Mouse (Mus musculus) spleen, postnatal 4 days (tissue): ENCODE measurements around the gene Fcmr.

Experiments used
- DNase-seq, 2 experiments: peaks; one replicate each; pipeline ENCODE4 v3.0.0; 2022; ENCODE audit warnings: low spot score in 2 of 2

Gene Fcmr

DNA sequence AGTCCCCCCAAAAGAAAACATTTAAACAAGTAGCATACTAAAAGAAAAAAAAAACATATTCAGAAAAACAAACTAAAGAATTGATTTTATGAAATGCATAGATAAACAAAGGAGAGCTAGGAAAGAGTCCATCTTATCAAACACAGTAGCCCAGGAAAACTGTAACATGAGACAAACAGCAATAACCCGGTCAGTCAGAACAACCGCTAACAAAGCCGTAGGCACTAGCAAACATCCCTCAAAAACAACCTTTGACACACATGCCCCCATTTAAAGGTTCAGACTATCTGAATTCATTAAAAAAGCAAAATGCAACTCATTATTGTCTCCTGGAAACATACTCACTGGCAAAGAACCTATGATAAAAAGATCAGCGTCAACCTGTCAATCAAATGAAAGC is 8.0 kb upstream of the Fcmr start:
- DNase-seq, result no peak

DNA sequence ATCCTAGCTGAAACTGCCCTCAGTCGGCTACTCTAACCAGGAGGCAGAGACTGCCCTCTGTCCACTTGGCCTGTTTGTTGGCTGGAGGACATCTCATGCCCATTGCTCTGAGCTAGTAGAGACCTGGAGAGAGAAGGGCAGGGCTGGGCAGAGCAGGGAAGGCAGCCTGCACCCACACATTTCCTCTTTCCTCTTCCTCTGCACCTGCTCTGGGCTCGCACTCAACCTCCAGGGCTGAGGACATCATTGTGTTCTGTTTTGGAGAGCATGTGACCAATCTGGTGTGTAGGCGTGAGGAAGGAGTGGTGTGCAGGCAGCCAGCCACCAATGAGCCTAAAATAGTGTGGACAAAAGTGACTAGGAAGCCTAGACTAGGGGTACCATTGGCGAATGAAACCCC is 1.2 kb upstream of the Fcmr start:
- peak in 1 of 2 experiments; percentile 51 for DNase-seq

DNA sequence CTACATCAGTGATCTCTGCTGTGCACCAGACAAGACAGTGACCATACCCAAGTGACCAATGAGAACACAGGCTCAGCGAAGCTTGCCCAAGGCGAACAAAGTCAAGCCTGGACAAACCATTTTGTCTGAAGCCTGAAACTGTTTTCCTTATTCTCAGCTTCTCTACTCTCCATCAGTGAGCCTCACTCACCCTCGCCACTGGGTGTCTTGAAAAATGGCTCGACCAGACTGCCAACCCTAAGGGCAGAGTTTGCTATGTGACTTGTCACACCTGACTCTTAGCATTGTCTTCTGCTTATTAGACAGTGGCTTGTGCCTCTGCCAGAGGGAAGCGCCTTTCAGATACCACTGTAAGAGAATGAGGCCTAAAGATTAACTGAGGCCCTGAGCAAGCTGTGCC is 728 bp upstream of the Fcmr start:
- DNase-seq, result no peak

DNA sequence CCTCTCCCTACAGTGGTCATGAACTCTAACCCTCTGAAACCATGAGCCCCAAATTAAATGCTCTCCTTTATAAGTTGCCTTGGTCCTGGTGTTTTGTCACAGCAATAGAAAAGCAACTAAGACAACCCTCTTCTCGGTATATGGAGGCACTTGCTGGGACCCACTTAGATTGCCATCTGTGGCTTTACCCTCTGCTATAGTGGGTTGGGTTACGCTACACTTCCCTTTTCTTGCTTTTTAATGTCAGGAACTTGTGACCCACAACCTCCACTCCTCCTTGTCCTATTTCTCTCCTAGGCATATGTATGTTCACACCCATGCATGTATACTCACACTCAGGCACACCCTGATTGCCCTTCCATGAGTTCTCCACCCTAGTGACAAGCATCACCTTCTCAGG is 7.4 kb downstream of the Fcmr start:
- DNase-seq, result no peak

DNA sequence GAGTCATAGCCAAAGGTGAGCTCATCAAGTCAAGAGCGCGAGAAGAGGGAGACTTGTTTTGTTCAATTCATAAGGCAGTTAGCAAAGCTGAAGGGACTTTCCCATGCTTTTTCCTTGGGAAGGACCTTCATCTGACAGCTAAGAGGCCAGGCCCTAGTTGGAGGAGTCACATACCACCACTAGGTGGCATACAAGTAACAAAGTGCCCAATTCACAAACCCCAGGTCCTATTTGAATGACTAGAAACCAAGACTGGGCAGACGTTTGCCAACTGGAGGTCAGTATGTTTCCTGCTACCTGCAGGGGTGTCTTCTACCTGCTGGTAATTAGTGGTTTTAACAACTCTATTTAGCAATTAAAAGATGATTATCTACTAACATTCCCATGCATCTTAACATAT is 9.7 kb downstream of the Fcmr start:
- no peak for DNase-seq

DNA sequence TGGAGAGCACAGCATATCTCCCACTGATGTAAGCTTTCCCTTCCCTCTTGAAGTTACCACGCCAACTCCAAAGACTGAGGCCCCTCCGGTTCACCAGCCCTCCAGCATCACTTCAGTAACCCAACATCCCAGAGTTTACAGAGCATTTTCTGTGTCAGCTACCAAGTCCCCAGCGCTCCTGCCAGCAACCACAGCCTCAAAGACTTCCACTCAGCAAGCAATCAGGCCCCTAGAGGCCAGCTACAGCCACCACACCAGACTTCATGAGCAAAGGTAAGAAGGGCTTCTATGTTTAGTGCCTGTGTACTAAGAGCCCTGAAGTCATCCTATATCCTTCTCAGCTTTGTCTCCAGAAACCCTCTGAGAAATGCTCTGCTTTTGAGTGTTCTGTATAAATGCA is 10.4 kb downstream of the Fcmr start:
- DNase-seq, result no peak

DNA sequence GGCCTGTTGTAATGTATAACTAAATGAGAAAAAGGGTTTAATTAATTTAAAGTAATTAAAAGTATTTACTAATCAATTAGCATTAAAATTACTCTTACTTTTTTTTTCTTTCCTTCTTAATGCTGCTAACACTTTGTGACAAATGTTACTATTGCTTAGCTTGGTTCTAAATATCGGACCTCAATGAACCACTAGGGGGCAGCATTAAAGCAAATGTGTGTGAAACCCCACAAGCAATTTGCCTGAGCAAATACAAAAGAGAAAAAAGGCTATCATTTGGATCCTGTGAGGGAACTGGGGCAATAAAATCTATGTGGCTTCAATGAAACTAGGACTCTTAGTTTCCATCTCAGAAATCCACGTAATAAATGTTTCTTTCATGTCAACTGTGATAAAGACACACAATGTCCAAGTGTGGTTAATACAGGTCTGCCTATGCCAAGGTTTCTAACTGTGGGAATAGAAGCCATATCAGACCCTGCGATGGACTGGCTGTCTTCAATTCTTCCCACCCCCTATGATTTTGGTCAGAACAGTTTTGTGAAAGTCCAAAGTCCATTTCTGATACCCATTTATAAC is 11.6 kb downstream of the Fcmr start:
- DNase-seq, result peak in 1 of 2 experiments; percentile 28

DNA sequence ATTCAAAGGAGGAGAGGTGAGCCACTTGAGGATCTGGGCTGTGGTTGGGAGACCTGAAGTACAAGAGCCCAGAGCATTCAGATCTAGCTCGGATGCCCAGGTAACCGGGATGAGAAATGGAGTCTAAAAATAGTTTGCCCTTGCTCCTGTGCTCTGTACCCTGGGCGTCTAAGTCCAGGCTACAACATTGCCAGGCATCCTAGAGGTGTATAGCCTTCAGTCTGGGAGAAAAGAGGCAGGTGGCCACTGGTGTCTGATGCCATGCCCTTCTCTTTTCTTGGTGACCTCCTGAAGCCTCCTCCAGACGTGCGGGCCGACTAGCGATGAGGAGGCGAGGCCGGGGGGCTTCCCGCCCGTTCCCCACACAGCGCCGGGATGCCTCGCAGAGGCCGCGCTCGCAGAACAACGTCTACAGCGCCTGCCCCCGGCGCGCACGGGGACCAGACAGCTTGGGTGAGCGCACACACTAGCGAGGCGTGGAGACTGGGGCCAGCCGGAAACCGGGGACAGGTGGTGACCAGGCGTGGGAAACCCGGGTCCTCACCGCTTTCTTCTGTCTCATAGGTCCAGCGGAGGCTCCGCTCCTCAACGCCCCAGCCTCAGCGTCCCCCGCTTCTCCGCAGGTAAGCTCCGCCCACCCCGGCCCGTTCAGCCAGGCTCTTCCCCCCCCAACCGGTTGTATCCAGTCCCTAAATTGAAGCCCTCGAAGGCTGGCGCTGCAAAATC is 12.6 kb downstream of the Fcmr start:
- peak in 1 of 2 experiments; percentile 68 for DNase-seq

DNA sequence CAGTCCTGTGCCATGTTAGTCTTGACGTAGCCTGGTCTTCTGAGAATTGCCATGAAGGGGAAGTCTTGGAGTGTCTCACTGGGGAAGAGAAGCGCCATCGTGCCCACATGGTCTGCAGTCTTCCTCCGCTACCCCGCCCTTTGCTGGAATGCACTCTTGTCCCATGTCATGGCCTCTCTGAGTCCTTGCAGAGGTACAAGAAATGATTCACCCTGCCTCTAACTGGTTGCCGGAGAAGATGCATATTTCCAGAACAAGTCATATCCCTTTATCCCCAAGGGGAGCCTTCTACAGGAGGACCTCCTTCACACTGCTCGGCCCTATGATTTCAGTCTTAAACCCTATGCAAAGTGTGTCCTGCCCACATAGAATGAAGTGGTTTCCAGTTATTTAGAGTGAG is 14.5 kb downstream of the Fcmr start:
- no peak for DNase-seq

DNA sequence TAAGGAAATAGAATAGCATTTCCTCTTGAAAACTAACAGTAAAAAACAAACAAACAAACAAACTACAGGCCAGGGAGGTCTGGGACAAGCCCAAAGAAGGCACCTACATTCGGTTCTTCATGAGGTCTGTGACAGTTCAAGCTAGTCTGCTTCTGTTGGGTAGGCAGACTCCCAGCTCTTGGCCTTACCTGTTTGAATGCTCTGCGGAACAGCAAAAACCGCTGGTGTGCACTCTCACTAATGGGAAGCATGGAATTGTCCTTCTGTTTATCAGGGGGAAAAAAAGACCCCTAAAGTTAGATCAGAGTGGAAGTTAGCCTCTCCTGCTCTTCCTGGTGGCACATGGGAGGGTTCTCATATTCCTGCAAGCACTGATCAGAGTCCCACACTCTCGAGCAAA is 17.7 kb downstream of the Fcmr start:
- DNase-seq, result no peak

DNA sequence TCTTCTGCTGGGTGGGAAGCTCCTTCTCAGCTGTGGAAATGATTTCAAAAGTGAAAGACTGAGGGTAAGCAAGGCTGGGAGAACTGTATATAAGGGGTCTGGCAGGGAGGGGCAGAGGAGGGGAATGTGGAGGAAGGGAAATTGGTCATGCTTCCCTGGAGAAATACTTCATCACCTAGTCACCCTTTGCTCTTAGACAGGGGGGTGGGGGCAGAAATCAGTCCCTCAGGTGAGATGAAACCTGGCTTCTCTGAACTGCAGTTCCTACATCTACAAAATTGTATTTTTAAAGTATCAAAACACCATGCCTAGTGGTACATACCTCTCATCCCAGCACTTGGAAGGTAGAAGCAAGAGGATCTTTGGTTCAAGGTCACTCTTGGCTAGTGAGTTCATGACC is 21.9 kb downstream of the Fcmr start, which contains the start of gene Il24:
Gene Il24, minus strand, starts transcription at position 101 of the 400 bp plus-strand sequence.
- no peak for DNase-seq

DNA sequence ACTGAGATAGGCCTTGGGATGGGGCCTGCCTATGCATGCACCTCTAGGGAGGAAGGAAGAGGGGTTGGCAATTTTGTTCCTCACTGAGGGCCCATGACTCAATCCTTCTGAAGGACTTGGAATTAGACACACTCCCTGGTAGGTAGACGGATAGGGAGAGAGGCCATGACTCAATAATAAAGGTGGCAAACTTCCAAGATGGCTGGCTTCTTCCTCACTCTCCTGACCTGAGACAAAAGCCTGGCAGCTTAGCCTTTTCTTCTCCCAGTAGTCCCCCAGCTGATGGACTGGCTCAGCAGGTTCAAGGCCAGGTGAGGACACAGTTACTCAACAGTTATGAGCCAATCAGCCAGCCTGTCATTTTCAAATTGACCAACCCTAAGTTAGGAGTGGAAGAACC is 27.0 kb downstream of the Fcmr start:
- DNase-seq, result no peak

DNA sequence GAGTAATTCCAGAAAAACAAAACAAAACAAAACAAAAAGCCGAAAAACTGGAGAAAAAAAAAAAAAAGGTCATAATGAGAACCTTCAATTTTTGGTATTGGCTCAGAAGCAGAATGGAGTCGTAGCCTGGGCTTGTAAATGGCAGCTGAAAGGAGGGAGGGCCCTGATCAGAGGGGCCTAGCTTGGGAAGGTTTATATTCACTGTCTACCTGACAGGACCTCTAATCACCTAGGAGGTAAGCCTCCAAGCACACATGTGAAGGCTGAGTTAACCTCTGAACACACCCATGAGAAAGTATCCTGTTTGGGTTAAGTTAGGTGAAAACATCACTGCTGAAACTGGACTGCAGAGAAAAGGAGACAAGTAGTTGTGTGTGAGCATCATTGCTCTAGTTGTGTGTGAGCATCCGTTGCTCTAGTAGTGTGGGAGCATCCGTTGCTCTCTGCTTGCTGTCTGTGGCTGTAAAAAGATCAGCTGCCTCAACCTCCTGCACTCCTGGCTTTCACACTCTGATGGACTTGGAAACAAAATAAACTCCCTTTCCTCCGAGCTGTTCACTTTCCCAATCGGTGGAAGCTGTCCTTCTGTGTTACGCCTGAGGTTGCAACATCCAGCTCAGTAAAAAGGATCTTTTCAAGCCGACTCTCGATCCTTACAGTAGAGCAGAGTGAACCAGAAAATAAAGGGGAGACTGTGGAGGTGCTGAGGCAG is 28.0 kb downstream of the Fcmr start:
- no peak for DNase-seq

DNA sequence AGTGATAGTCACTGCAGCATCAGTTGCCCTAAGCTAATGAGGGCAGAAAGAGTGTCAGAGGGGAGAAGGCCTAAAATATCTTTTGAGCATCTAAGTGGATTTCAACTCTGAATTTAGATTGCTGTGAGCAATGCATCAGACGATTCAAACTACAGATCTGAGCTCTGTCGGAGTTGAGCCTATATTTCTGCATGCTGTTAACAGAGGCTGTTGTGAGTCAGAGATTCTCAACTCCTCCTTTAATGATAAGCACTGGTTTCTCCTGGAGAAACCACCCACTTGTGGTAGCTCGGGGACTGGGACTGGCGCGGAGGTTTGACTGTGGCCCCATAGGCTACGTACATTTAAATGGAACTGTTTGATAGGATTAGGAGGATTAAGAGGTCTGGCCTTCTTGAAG is 29.0 kb downstream of the Fcmr start:
- DNase-seq, result no peak

DNA sequence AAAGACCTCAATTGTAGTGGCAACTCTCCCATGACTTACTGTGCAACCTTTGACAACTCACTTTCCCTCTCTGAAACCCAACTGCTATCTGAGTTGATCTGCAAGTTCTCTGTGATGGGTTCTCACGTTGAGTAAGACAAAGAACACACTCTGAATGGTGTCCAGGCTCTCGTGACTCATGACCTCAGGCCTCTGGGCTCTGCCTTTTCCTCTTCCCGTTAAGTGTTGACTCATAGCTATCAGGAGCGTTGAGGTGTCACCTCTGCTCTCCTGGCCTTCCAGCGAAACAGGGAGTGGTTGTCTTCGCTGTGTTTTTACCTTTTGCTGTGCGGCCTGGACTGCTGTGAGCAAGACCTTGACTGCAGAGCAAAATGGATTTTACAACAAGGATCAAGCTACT is 37.0 kb downstream of the Fcmr start:
- DNase-seq, result no peak

DNA sequence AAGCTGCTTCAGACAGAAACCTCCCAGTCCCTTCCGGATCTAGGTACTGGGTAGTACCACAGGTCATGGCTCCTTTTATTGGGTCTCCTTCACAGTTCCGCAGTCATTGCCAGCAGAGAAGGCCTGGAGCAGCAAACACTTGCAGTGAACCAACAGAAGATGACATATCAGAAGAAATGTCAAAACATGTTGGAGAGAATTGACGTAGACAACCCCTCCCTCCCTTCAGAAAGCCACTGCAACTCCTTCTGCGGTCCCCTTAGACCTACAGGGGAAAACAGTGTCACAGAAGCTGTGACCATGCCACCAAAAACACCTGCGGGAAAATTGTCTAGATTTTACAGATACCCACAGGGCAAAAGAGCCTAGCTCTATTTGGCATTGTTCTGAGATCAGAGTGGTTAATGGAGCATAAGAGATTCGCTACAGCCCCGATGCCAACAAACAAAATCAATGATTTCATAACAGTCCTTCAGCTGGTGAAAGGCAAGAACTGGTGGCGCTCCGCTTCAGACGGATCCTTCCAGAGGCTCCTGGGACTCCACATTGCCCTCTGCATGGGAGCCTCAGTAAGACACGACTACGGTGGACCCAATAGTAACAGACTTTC is 46.0 kb downstream of the Fcmr start, which contains the start of gene Il20:
Gene Il20, minus strand, starts transcription at position 51 of the 610 bp plus-strand sequence.
- no peak for DNase-seq

DNA sequence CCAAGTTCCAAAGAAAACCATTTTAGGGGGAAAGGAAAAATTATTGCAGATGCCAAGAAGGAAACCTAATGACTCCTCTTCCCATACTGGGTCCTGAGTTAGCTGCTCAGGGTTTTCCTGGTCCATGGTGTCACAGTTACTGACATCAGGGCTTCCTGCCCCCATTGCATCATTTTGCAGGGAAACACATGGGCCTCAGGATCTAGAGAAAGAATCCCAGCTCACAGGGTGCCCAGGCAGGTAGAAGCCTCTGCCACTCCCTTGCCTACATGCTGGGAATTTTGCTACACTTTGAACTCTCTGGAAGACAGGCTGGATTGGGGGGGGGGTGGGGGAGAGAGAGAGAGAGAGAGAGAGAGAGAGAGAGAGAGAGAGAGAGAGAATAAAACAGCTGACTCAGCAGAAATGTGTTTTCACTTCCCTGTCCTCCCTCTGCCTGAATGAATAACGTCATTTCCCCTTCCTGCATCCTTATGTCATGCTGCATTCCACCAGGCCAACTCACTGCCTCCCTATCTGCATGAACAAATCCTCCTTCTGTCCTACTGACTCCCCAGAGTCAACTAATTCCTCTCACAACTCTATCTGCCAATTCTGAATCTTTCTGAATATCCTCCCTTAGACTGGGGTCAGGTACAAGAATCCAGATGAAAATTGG is 53.0 kb downstream of the Fcmr start:
- no peak for DNase-seq

DNA sequence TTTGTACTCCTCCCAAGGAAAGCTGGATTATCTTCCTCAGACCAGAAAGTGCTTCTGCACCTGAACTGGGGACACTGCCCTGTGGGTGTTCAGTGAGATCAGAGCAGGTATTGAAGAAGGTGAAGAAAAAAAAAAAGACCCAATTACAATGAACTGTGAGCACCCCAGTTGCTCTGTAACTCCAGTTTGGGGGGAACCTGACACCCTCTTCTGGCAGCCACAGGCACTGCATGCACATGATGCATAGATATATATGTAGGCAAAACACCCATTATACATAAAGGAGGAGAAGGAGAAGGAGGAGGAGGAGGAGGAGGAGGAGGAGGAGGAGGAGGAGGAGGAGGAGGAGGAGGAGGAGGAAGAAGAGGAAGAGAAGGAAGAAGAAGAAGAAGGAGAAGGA is 61.0 kb downstream of the Fcmr start:
- peak in 1 of 2 experiments; percentile 37 for DNase-seq
